Mouse (Mus musculus): Measurements from ENCODE around the gene Ing1.

Gene Ing1

GRCm38 (mm10) chr8:11554799-11555719, at the start of gene Ing1:
Gene Ing1 (plus strand): TSS chr8:11555571.
- peak; percentile 96 to 97 for DNase-seq

- no peak for DNase-seq
These were observed 49.3 kb upstream of the Ing1 start for GRCm38 (mm10) chr8:11506074-11506473.

GRCm38 (mm10) chr8:11506802-11507201, 48.6 kb upstream of the Ing1 start:
- DNase-seq: peak; percentile 40 to 82

- DNase-seq: no peak
These were observed 46.5 kb upstream of the Ing1 start for GRCm38 (mm10) chr8:11508880-11509279.

- DNase-seq: no peak
These were observed 44.4 kb upstream of the Ing1 start for GRCm38 (mm10) chr8:11510971-11511370.

- no peak for DNase-seq
These were observed 42.7 kb upstream of the Ing1 start for GRCm38 (mm10) chr8:11512711-11513110.

- no peak for DNase-seq
These were observed 42.1 kb upstream of the Ing1 start for GRCm38 (mm10) chr8:11513247-11513646.

- no peak for DNase-seq
These were observed 39.1 kb upstream of the Ing1 start for GRCm38 (mm10) chr8:11516292-11516691.

- DNase-seq: no peak
These were observed 37.9 kb upstream of the Ing1 start for GRCm38 (mm10) chr8:11517366-11518055.

GRCm38 (mm10) chr8:11518056-11518396, 37.3 kb upstream of the Ing1 start:
- no peak for DNase-seq

- no peak for DNase-seq
These were observed 36.7 kb upstream of the Ing1 start for GRCm38 (mm10) chr8:11518676-11519075.

- peak; percentile 53 to 56 for DNase-seq
These were observed 32.0 kb upstream of the Ing1 start for GRCm38 (mm10) chr8:11523331-11523730.

- peak; percentile 19 to 55 for DNase-seq
These were observed 25.1 kb upstream of the Ing1 start for GRCm38 (mm10) chr8:11530155-11530770.

- DNase-seq: no peak
These were observed 24.5 kb upstream of the Ing1 start for GRCm38 (mm10) chr8:11530849-11531248.

- DNase-seq: no peak
These were observed 20.9 kb upstream of the Ing1 start for GRCm38 (mm10) chr8:11534494-11534893.

- no peak for DNase-seq
These were observed 16.3 kb upstream of the Ing1 start for GRCm38 (mm10) chr8:11539049-11539448.

- no peak for DNase-seq
These were observed 15.2 kb upstream of the Ing1 start for GRCm38 (mm10) chr8:11540182-11540581.

- peak; percentile 25 to 38 for DNase-seq
These were observed 13.3 kb upstream of the Ing1 start for GRCm38 (mm10) chr8:11542031-11542430.

- no peak for DNase-seq
These were observed 12.5 kb upstream of the Ing1 start for GRCm38 (mm10) chr8:11542866-11543265.

GRCm38 (mm10) chr8:11544386-11544785, 11.0 kb upstream of the Ing1 start:
- peak; percentile 70 to 88 for DNase-seq

GRCm38 (mm10) chr8:11547063-11547462, 8.3 kb upstream of the Ing1 start:
- DNase-seq: no peak

- DNase-seq: peak; percentile 27 to 70
These were observed 5.7 kb upstream of the Ing1 start for GRCm38 (mm10) chr8:11549706-11550105.

- peak; percentile 96 to 98 for DNase-seq
These were observed 5.0 kb upstream of the Ing1 start, which contains the start of gene Cars2 for GRCm38 (mm10) chr8:11550281-11550948. Gene Cars2 (minus strand): TSS chr8:11550783.

Data from kidney, postnatal 36 days (tissue).